Mouse (Mus musculus) heart, adult 11 months (tissue): ENCODE measurements at regions not wholly inside any gene's neighbourhood (a gene's known extent, or its start where the extent isn't known, plus 50 kb on each side); places are given as distances from the start of the nearest gene placed in this dataset.
"Not testable (repeated sequence)": the region's sequence is repeated elsewhere in the genome, so short reads cannot be mapped to it uniquely, and the experiment has no call there.

Source experiments
- DNase-seq: peaks from one replicate; pipeline ENCODE4 v3.0.0; 2022

DNA sequence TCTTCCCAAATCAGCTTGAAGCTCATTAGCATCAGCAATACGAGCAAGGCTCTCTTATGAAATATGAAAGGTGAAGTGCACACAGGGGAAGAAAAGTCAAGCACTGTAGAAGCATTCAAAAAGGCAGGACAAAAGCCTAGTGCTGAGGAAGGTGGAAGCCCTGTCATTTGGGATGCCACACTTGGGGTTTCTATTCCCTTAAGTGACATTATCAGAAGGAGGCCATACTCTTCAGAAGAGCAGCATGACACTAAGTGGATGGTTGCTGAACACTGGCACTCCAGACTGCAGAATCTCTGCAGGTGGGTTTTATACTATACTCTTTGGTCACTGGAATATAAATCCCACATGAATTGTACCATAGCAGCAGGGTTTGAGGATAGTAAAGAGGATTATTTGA lies 120.4 kb upstream of the Pcsk1 start:
- DNase-seq, result no peak

- DNase-seq, result no peak
Observed at GRCm38 (mm10) chr13:74955876-74956275, 133.8 kb upstream of the Pcsk1 start.

GRCm38 (mm10) chr13:74913655-74914054 lies 105.0 kb upstream of the Cast start:
- DNase-seq, result not testable (repeated sequence)

GRCm38 (mm10) chr13:74903213-74904055 lies 94.8 kb upstream of the Cast start:
- DNase-seq, result no peak

- DNase-seq, result peak; percentile 72
Observed at GRCm38 (mm10) chr13:74889859-74890469, 81.4 kb upstream of the Cast start.

- no peak for DNase-seq
Observed at GRCm38 (mm10) chr13:74867720-74868119, 59.1 kb upstream of the Cast start.

- DNase-seq, result no peak
Observed at GRCm38 (mm10) chr13:74864000-74864399, 55.4 kb upstream of the Cast start.

DNA sequence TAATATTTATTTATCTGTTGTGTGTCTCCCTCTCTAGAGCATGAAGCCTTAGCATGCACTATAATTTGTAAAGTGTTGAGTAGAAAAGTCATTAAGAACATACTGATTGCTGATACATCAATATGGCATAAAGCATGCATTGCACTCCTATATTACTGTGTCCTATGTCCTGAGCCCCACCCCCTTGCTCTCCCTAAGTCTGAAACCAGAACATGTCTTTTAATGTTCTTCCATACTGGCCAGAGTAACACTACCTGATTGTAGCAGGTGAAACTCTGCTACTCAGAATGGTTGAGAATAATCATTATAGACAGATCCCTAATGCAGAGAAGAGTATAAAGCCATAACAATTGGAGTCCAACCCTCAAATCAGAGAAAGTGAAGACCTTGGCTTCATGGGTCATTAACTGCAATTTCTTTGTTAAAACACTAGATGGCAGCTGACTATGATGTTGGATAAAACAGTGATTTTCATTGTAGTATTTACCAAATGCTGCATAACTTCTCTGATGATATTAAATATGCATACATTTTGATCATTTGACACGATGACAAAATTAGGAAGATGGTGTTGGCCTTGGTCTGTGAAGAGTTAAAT lies 52.9 kb upstream of the Cast start:
- no peak for DNase-seq
